Comparison of ENCODE assay signal across 9 mouse cellular contexts in genomic region chr11:94937787-94938186, GRCm38 (mm10). TPM values are rescaled to one million over a fixed set of nuclear protein-coding genes. Genes with fewer than 3 reads are reported as not detected.
A peak's percentile ranks its signal among the peaks of the same experiment; 100 is the strongest.
DNase-seq lines count a peak whose midpoint lies in the region; ATAC-seq and TF ChIP-seq lines count a peak whose summit lies in the region.
"Had no signal": no experiment of that assay in that cellular context is flagged by ENCODE, and none has a peak within 500 bp of the region (broad histone marks: within the 10 kb centered on the region; RNA-seq: fewer than 3 reads in every experiment).

No protein-coding gene starts in this region.

- H3K4me1 ChIP-seq in kidney, adult 2 months (ENCODE audit: control insufficient read depth, insufficient read depth, low read length) = no peaks in the 10 kb centered on the region
- H3K4me1 ChIP-seq in embryonic facial prominence, embryonic 13.5 days = peaks cover 67% of the 10 kb centered on the region
- H3K4me1 ChIP-seq in intestine, embryonic 15.5 days (replicated peaks) = peaks cover 45% of the 10 kb centered on the region

- WGBS in kidney, adult 2 months = 3% methylated on average over 15 of the region's 15 CpGs
- 2% methylated on average over 15 of the region's 15 CpGs for WGBS in embryonic facial prominence, embryonic 13.5 days
- WGBS in intestine, embryonic 15.5 days = 3% methylated on average over 15 of the region's 15 CpGs

- ATAC-seq in embryonic facial prominence, embryonic 13.5 days (ENCODE audit: insufficient number of reproducible peaks, insufficient read depth, low FRiP score, low TSS enrichment, low read depth) = no peak
- no peak; the same call in 1 of the 2 replicates for ATAC-seq in intestine, embryonic 15.5 days

- peak overlapping the region; percentile 90 for H3K4me2 ChIP-seq in embryonic facial prominence, embryonic 13.5 days
- H3K4me2 ChIP-seq in intestine, embryonic 15.5 days (replicated peaks) = peak overlapping the region; percentile 74

- no peaks in the 10 kb centered on the region for H3K27me3 ChIP-seq in kidney, adult 2 months (replicated peaks; ENCODE audit: control insufficient read depth, insufficient read depth, low read length)
- H3K27me3 ChIP-seq in embryonic facial prominence, embryonic 13.5 days = peaks cover 2% of the 10 kb centered on the region; the same call in 1 of the 2 replicates
- peaks cover 3% of the 10 kb centered on the region; the same call in 1 of the 2 replicates for H3K27me3 ChIP-seq in intestine, embryonic 15.5 days (replicated peaks)
- H3K27me3 ChIP-seq: Patski had no signal

- TF ChIP-seq CTCF in kidney, adult 2 months (conservative IDR thresholded peaks at IDR 0.05; ENCODE audit: insufficient read depth, insufficient read length, low read depth, low read length) = no peak

- 0 out of 2 replicates have a peak overlapping the region, but pooled peaks have one; percentile 15 for H3K4me3 ChIP-seq in kidney, adult 2 months (ENCODE audit: insufficient read depth, low read depth, low read length)
- H3K4me3 ChIP-seq in embryonic facial prominence, embryonic 13.5 days = peak overlapping the region; percentile 74
- H3K4me3 ChIP-seq in intestine, embryonic 15.5 days (replicated peaks) = peak overlapping the region; percentile 52

- H3K9ac ChIP-seq in embryonic facial prominence, embryonic 13.5 days = peak overlapping the region; percentile 95
- peak overlapping the region; percentile 37 for H3K9ac ChIP-seq in intestine, embryonic 15.5 days

- H3K9me3 ChIP-seq in embryonic facial prominence, embryonic 13.5 days = no peaks in the 10 kb centered on the region
- H3K9me3 ChIP-seq in intestine, embryonic 15.5 days = no peaks in the 10 kb centered on the region

- no peak overlapping the region for H3K27ac ChIP-seq in kidney, adult 2 months (ENCODE audit: insufficient read depth, low read depth, low read length)
- H3K27ac ChIP-seq in embryonic facial prominence, embryonic 13.5 days = peak overlapping the region; percentile 98
- peak overlapping the region; percentile 90 for H3K27ac ChIP-seq in intestine, embryonic 15.5 days

- H3K36me3 ChIP-seq in kidney, adult 2 months (ENCODE audit: control insufficient read depth, insufficient read depth, low read length) = no peaks in the 10 kb centered on the region
- peaks cover 47% of the 10 kb centered on the region for H3K36me3 ChIP-seq in embryonic facial prominence, embryonic 13.5 days
- H3K36me3 ChIP-seq in intestine, embryonic 15.5 days = peaks cover 3% of the 10 kb centered on the region; the same call in 1 of the 2 replicates

- DNase-seq in kidney, adult 2 months = no peak
- DNase-seq in kidney, postnatal 25 days = no peak
- peak; percentile 39 for DNase-seq in naive thymus-derived CD4-positive, alpha-beta T cell, adult 2 months (ENCODE audit: low read depth)
- no peak for DNase-seq in MN1 (ENCODE audit: low spot score)
- DNase-seq in cerebellum, adult 9-10 months = no peak
- DNase-seq in left cerebral cortex, adult 18-20 months (ENCODE audit: low spot score in 2 of 2) = no peak

- TF ChIP-seq POLR2A in kidney, adult 2 months (IDR thresholded peaks at IDR 0.05; ENCODE audit: low read depth, low read length) = no peak

RNA-seq across cellular contexts. Expression of gene Col1a1, which starts 1.8 kb away (rescaled TPM):
- polyA plus RNA-seq in kidney, adult 2 months (2012; rRNA removed) = 25.3 and 29.6 TPM in 2 replicates
- polyA plus RNA-seq in embryonic facial prominence, embryonic 13.5 days (2015; fragmentation: Nextera tagmentation; extraction: Ambion mirVana) = 1,060 and 1,259 TPM in 2 replicates
- polyA plus RNA-seq in intestine, embryonic 15.5 days (2015; fragmentation: Nextera tagmentation; extraction: Ambion mirVana) = 984 and 1,087 TPM in 2 replicates
- 10 to 100 TPM in 1 of 2 experiments, 1 to 10 TPM in 1; 8.8 to 11.2 TPM for total RNA-seq in left cerebral cortex, adult 18-20 months (2021)

RNA-seq across cellular contexts. Expression of gene Hils1, which starts 29.6 kb away (rescaled TPM):
- 0.56 TPM in 1 of 2 replicates, not detected in the other for polyA plus RNA-seq in kidney, adult 2 months (2012; rRNA removed)
- not detected in 2 replicates for polyA plus RNA-seq in embryonic facial prominence, embryonic 13.5 days (2015; fragmentation: Nextera tagmentation; extraction: Ambion mirVana)
- not detected in 2 replicates for polyA plus RNA-seq in intestine, embryonic 15.5 days (2015; fragmentation: Nextera tagmentation; extraction: Ambion mirVana)
- not detected for total RNA-seq in left cerebral cortex, adult 18-20 months (2021)
- polyA plus RNA-seq: Patski had no signal

RNA-seq across cellular contexts. Expression of gene Sgca, which starts 38.3 kb away (rescaled TPM):
- 5.0 and 23.9 TPM in 2 replicates for polyA plus RNA-seq in kidney, adult 2 months (2012; rRNA removed)
- polyA plus RNA-seq in embryonic facial prominence, embryonic 13.5 days (2015; fragmentation: Nextera tagmentation; extraction: Ambion mirVana) = 1.1 and 1.5 TPM in 2 replicates
- polyA plus RNA-seq in intestine, embryonic 15.5 days (2015; fragmentation: Nextera tagmentation; extraction: Ambion mirVana) = 0.19 TPM in 1 of 2 replicates, not detected in the other
- not detected for total RNA-seq in left cerebral cortex, adult 18-20 months (2021)

RNA-seq across cellular contexts. Expression of gene Ppp1r9b, which starts 53.0 kb away (rescaled TPM):
- 24.1 and 29.9 TPM in 2 replicates for polyA plus RNA-seq in kidney, adult 2 months (2012; rRNA removed)
- 13.2 and 13.5 TPM in 2 replicates for polyA plus RNA-seq in embryonic facial prominence, embryonic 13.5 days (2015; fragmentation: Nextera tagmentation; extraction: Ambion mirVana)
- 6.8 and 8.1 TPM in 2 replicates for polyA plus RNA-seq in intestine, embryonic 15.5 days (2015; fragmentation: Nextera tagmentation; extraction: Ambion mirVana)
- 100 to 1,000 TPM; 737 to 747 TPM for total RNA-seq in left cerebral cortex, adult 18-20 months (2021)

Comparison
In these comparisons a context has a peak if more than half of its experiments do, and no peak if none do; other contexts are left out.
1. H3K4me3 ChIP-seq: peak in every context shown above with its lines; median percentile 74 in embryonic facial prominence, embryonic 13.5 days; 52 in intestine, embryonic 15.5 days; 15 in kidney, adult 2 months.
2. RNA of gene Col1a1, which starts 1.8 kb away (polyA plus RNA-seq): 1,060 to 1,259 TPM in embryonic facial prominence, embryonic 13.5 days and 984 to 1,087 TPM in intestine, embryonic 15.5 days; 25.3 to 29.6 TPM in kidney, adult 2 months; every median in the first group is over 10 times any median in the second.